Mouse (Mus musculus) liver, postnatal 0 days (tissue): ENCODE measurements around the gene Kcnc4.

Experiments used
- CTCF ChIP-seq: sonication (generic); IDR thresholded peaks from 2 replicates; pipeline ENCODE4 v1.5.1; 2016; ENCODE audit warnings: antibody characterized with exemption, low read depth
- EP300 ChIP-seq: IDR thresholded peaks from 2 replicates; pipeline ENCODE4 v1.6.1; 2016; ENCODE audit warnings: antibody characterized with exemption, low read depth, mild to moderate bottlenecking

DNA sequence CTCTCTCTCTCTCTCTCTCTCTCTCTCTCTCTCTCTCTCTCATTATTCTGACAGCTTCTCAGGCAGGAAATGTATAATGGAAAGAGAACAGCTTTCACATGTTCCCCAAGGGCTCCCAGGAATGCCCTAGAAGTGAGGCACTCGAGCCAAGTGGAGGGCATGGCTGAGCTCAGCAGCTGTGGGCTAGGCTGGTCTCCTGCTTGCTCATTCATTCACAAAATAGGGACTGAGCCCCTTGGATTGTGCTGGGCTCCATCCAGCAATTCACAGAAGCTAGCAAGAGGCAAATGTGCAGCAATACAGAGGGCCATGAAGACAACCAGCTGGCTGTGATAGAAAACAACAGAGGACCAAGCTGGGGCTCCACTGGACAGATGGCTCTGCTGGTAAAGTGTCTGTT lies 28.1 kb downstream of the Kcnc4 start:
- TF ChIP-seq EP300 (no peak), CTCF (no peak)
